Mouse (Mus musculus) liver, adult 2 months (tissue): Measurements from ENCODE around the gene Raet1d. TPM values are rescaled to one million over a fixed set of nuclear protein-coding genes. Genes with fewer than 3 reads are reported as not detected.
A peak's percentile ranks its signal among the peaks of the same experiment; 100 is the strongest.
"Not testable (repeated sequence)": the region's sequence is repeated elsewhere in the genome, so short reads cannot be mapped to it uniquely, and the experiment has no call there.

Source experiments
- DNase-seq: peaks from one replicate; pipeline ENCODE4 v3.0.0-alpha.2; 2011; ENCODE audit warnings: low read depth, low spot score; ENCODE audit errors: extremely low read depth
- H3K27ac ChIP-seq: fragments of 200-500 bp; replicated peaks from 2 replicates; pipeline ENCODE4 v1.5.1; 2012; ENCODE audit warnings: low read depth, mild to moderate bottlenecking, control low read depth, inconsistent platforms, low read length; ENCODE audit not compliant: insufficient read depth
- H3K27me3 ChIP-seq: fragments of 200-500 bp; 2 replicates; pipeline ENCODE4 v1.6.1; 2012; ENCODE audit warnings: mild to moderate bottlenecking, moderate library complexity, low read length, inconsistent platforms; ENCODE audit not compliant: control insufficient read depth, insufficient read depth
- H3K36me3 ChIP-seq: fragments of 200-500 bp; 2 replicates; pipeline ENCODE4 v1.6.1; 2012; ENCODE audit warnings: low read length, inconsistent platforms; ENCODE audit not compliant: control insufficient read depth, insufficient read depth
- H3K4me1 ChIP-seq: fragments of 200-500 bp; 2 replicates; pipeline ENCODE4 v1.6.1; 2011; ENCODE audit warnings: low read length; ENCODE audit not compliant: control insufficient read depth, insufficient read depth
- H3K4me3 ChIP-seq: fragments of 200-500 bp; 2 replicates; pipeline ENCODE4 v1.5.1; 2011; ENCODE audit warnings: low read depth, mild to moderate bottlenecking, control low read depth, low read length, moderate library complexity; ENCODE audit not compliant: insufficient read depth
- H3K79me2 ChIP-seq: fragments of 200-500 bp; 2 replicates; pipeline ENCODE4 v1.6.1; 2012; ENCODE audit warnings: inconsistent platforms, mild to moderate bottlenecking, low read length, moderate library complexity; ENCODE audit not compliant: control insufficient read depth, insufficient read depth
- H3K9ac ChIP-seq: fragments of 200-500 bp; 2 replicates; pipeline ENCODE4 v1.6.1; 2012; ENCODE audit warnings: low read depth, mild to moderate bottlenecking, control low read depth, inconsistent platforms, low read length
- CTCF ChIP-seq: fragments of 200-500 bp; IDR thresholded peaks from 2 replicates; pipeline ENCODE4 v1.5.1; 2011; ENCODE audit warnings: low read depth, low read length, control low read depth
- POLR2A ChIP-seq: fragments of 200-500 bp; IDR thresholded peaks from 2 replicates; pipeline ENCODE4 v1.6.1; 2011; ENCODE audit warnings: low read length, control low read depth; ENCODE audit not compliant: insufficient read depth; ENCODE audit errors: extremely low read depth
- WGBS: fragments of 180-500 bp; shearing (Covaris S2); methylation state at CpG from one replicate; pipeline ENCODE4 v1.1.7; 2018; 5-methylcytosine and 5-hydroxymethylcytosine counted together
- polyA plus RNA-seq: library from polyadenylated mRNA; depleted of rRNA; stranded (reverse); fragments of >200 nt; gene quantifications from 2 replicates; pipeline ENCODE4 v1.2.3, GENCODE M21; 2012; rRNA removed
- total RNA-seq: library from RNA; depleted of rRNA; stranded (reverse); fragments of >200 nt; gene quantifications from 2 replicates; pipeline ENCODE4 v1.2.3, GENCODE M21; 2014; rRNA removed

Raet1d gene
- total RNA-seq (13.0 and 18.3 TPM in 2 replicates), polyA plus RNA-seq (9.1 and 17.7 TPM in 2 replicates)

DNA sequence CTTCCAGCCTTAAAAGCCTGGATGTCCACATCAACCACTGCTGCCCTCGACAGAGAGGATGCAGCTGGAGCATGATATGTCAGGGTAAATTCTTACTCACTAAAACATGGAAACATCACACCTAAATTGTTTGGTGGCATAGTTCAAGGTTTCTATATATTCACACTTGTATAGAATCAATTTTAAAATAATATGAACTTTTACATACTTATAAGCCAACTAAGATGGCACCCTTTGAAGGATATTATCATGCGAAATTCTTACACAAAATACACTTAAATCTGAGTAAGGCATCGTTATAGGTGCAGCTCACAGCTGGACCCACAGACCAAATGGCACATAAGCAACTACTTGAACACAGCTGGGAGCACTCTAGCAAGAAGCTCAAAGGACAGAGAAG, at the start of gene Raet1d:
Gene Raet1d, plus strand, starts transcription at position 301 of the 400 bp plus-strand sequence.
- not testable (repeated sequence) for H3K36me3 ChIP-seq, H3K79me2 ChIP-seq, H3K4me3 ChIP-seq, DNase-seq, H3K9ac ChIP-seq, H3K27ac ChIP-seq, H3K4me1 ChIP-seq, H3K27me3 ChIP-seq
- WGBS, result 87% methylated on average over 3 of the region's 3 CpGs

DNA sequence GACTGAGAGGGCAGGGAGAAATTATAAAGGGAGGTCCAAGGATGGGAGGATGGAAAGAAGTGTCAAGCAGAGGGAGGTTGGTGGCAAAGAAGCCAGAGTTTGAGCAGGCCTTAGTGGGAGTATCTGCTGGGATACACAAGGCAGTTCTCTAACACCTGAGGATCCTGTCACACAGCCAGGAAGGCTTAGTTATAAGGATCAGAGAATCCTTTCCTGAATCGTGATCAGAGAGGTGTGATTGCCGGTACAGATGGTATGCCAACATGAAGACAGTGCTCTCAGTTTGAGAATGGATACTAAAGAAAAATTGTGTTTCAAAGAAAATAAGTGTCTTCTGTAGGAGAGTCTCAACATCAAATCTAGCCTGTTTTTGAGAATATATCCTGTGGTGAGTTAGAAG, 37.5 kb upstream of the Raet1d start:
- no peaks in the 10 kb centered on the region for H3K79me2 ChIP-seq
- H3K4me1 ChIP-seq, result no peaks in the 10 kb centered on the region
- no peaks in the 10 kb centered on the region for H3K27me3 ChIP-seq
- H3K9ac ChIP-seq, result no peak overlapping the region
- H3K36me3 ChIP-seq, result no peaks in the 10 kb centered on the region
- no peak for DNase-seq
- no peak for TF ChIP-seq CTCF
- TF ChIP-seq POLR2A, result no peak
- WGBS, result 96% methylated on average over 2 of the region's 2 CpGs
- H3K27ac ChIP-seq, result no peak overlapping the region
- H3K4me3 ChIP-seq, result no peak overlapping the region

DNA sequence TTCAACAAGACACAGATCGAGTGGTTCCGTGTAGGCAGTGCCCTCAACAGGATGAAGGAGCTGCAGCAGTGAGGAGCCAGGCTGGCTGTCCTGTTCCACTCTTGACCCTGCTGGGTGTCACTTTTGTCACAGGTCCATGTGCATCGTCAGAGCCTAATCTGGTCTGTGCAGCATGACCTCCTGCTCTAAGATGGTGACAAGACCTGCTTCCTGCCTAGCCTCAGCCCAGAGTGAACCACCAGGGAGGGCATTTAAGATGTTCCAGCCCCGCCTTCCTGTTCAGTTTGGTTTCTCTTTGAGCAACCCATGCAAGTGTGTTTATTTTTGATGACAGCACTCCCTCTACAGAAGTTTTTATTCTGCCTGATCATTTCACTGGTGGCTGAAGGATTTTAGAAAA, 14.6 kb upstream of the Raet1d start:
- not testable (repeated sequence) for H3K9ac ChIP-seq, H3K27ac ChIP-seq, H3K4me3 ChIP-seq, DNase-seq, H3K79me2 ChIP-seq, H3K27me3 ChIP-seq, H3K4me1 ChIP-seq, H3K36me3 ChIP-seq
- WGBS, result 81% methylated on average over 4 of the region's 4 CpGs

DNA sequence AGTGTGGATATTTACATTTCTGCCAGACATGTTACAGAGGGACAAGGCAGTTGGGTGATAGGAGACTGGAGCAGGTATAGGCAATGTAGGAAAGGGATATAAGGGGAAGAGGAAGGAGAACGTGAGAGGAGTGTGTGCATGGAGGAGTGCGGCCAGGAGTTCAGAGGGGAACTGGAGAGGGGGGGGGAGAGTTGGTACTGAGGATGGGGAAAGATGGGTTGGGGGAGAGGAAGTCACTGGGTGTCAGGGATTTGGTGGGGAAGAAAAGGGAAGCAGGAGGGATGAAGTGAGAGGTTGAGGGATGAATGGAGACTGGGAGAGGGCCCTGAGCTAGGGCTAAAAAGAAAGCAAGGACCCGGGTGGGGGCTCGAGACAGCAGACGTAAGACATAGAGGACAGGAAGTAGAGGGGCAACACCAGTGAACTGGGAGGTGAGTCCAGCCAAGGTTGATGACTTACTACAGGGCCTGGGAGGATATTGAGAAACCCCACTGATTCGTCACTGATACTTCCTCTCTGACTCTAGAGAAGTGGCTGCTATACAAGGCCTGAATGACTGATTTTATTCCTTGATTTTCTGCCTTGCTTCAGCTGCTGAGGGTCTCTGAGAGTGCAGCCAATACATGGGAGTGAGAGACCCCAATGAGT, 6.7 kb upstream of the Raet1d start:
- not testable (repeated sequence) for H3K79me2 ChIP-seq, H3K27me3 ChIP-seq, H3K4me1 ChIP-seq, H3K36me3 ChIP-seq, H3K27ac ChIP-seq, DNase-seq, H3K9ac ChIP-seq, H3K4me3 ChIP-seq
- WGBS, result 79% methylated on average over 6 of the region's 6 CpGs

DNA sequence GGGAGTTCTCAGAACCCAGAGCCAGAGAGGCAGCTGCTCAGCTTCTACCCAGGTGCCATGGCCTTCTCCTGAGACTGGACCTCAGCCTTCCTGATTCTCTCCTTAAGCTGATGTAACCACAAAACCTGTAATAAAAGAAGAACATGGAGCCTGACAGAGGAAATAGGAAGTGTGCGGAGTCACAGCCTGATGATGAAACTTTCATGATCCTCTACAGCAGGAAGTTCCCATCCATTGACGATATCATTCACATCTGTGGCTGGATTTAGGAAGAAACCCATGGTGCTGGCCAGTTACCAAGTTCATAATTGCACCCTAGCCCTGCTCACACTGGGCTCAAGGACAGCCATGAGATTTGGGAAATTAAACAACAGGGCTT, 6.2 kb upstream of the Raet1d start:
- peak; percentile 41 for DNase-seq
- not testable (repeated sequence) for H3K4me1 ChIP-seq, H3K4me3 ChIP-seq, H3K27ac ChIP-seq, H3K9ac ChIP-seq, H3K36me3 ChIP-seq, H3K27me3 ChIP-seq, H3K79me2 ChIP-seq
- WGBS, result 69% methylated on average over 2 of the region's 2 CpGs

DNA sequence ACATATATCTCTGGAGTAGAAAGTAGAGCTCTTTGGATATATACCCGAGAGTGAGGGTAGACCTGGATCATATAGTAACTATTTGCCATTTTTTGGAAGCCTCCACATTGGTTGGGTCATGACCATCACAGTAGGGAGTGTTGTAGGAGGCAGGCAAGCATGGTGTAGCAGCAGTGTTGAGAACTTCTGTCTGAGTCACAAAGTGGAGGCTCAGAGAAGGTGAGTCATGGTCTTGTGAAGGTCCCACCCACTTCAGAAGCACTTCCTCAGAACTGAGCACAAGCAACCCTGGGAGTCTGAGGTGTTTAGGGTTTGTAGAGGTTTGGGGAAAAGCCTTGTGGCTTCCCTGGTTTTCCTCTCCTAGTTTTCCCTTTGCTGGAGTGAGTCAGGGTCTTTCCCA, 3.0 kb upstream of the Raet1d start:
- 76% methylated on average over 1 of the region's 1 CpGs for whole genome bisulfite sequencing
- not testable (repeated sequence) for H3K9ac ChIP-seq, DNase-seq

DNA sequence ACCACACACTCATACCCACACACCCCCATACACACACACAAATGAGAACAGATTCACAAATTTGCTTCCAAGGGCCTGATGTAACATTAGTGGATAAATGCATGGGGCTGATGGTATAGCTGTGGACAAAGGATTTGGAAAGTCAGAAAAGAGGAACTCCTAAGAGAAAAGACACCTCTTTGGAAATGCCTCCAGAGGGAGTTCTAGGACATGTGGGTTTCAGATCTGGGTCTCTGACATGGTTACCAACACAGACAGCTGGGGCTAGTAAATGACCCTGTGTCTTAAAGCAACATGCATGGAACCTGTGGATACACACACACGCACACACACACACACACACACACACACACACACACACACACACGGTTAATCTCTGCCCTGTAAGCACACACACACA, 605 bp downstream of the Raet1d start:
- DNase-seq, H3K4me3 ChIP-seq, H3K79me2 ChIP-seq, H3K36me3 ChIP-seq, H3K4me1 ChIP-seq, H3K27ac ChIP-seq, H3K9ac ChIP-seq, H3K27me3 ChIP-seq: not testable (repeated sequence)
- WGBS, result 47% methylated on average over 2 of the region's 2 CpGs

More for the DNA sequence above, 3.0 kb upstream of the Raet1d start:
- H3K4me1 ChIP-seq, H3K27ac ChIP-seq, H3K4me3 ChIP-seq, H3K36me3 ChIP-seq, H3K27me3 ChIP-seq, H3K79me2 ChIP-seq: not testable (repeated sequence)

DNA sequence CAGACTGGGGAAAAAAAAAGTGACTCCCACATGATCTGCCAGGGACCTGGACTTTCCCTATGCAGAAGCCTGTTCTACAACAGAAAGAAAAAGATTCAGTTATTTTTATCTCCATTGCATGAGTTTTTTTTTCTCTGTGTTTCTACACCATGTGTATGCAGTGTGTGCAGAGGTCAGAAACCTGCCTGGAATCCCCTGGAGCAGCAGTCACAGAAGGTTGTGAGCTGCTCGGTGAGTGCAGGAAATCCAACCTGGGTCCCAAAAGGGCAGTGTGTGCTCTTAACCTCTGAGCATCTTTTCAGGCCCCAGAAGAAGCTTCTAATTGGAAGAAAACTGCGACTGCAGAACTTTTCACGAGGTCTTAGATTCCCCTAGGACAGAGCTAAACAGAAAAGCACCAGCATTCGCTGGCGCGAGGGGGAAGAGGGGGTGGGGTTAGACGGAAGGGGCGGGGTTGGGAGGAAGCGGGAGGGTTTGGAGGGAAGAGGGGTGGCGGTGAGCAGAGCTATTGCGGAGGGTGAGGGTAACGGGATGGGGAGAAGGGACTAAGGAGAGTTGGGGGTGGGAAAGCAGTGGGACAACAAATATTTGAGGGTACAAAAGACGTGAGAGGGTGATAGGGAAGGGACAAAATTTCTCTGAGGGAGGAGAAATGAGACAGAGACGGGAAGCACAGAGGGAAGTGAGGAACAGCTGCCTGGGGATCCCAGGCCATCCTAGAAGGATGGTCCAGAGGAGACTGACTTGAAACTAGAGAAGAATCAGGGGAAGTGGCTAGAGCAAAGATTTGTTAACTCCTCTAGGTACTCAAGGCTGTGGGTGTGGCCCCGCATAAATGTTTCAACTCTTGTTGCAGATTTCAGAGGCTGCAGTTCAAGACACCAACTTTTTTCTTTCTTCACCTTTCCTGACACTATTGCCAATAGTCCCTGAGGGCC, 1.3 kb downstream of the Raet1d start:
- H3K79me2 ChIP-seq, H3K4me1 ChIP-seq, H3K4me3 ChIP-seq, H3K9ac ChIP-seq, H3K27ac ChIP-seq, H3K27me3 ChIP-seq, H3K36me3 ChIP-seq: not testable (repeated sequence)
- 0% methylated on average over 6 of the region's 15 CpGs for WGBS
- peak; percentile 23 for DNase-seq

DNA sequence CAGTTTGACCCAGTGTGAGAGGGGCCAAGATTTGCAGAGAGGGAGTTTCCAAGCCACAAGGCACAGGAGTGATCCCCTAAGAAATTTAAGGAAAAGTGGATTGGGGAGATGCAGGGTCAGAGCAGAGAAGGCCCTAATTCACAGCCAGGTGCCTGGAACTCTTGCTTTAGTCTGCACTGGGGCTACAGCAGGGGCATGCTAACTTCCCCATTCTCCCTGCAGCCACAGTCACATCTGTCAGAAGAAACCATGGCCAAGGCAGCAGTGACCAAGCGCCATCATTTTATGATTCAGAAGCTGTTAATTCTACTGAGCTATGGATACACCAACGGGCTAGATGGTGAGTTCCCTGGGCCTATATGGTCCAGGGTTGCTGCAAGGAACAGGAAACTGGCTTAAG, 2.1 kb downstream of the Raet1d start:
- H3K36me3 ChIP-seq, H3K4me3 ChIP-seq, H3K27ac ChIP-seq, H3K4me1 ChIP-seq, H3K27me3 ChIP-seq, DNase-seq, H3K79me2 ChIP-seq, H3K9ac ChIP-seq: not testable (repeated sequence)
- 79% methylated on average over 2 of the region's 2 CpGs for WGBS
